Mouse (Mus musculus): Measurements from ENCODE around the gene Syn3. TPM values are rescaled to one million over a fixed set of nuclear protein-coding genes. Genes with fewer than 3 reads are reported as not detected.
A peak's percentile ranks its signal among the peaks of the same experiment; 100 is the strongest.
"Not testable (repeated sequence)": the region's sequence is repeated elsewhere in the genome, so short reads cannot be mapped to it uniquely, and the experiment has no call there.

Gene Syn3
- polyA plus RNA-seq, 1 experiment from 2014 or later: 0.99 TPM

DNA sequence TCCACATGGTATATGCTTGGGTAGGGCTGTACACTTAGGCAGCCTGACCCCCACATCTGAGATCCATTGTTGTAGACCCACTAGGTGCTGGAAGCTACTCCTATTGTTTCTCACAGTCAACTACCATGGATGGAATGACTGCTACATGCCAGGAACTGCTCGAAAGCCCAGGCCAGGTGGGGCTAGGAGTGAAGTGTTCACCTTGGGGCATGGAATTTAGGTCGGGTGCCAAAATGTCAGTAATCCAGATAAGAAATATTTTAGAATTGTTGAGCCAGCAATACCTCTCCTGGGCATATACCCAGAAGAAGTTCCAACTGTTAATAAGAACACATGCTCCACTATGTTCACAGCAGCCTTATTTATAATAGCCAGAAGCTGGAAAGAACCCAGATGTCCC is 119.9 kb downstream of the Syn3 start:
- not testable (repeated sequence) for H3K27ac ChIP-seq (ENCODE audit: low read depth, low read length); H3K27me3 ChIP-seq (ENCODE audit: control insufficient read depth, insufficient read depth, low read length); ATAC-seq (replicated peaks; ENCODE audit: insufficient number of reproducible peaks, low FRiP score, low TSS enrichment); H3K4me3 ChIP-seq (ENCODE audit: low read depth, low read length); H3K36me3 ChIP-seq (ENCODE audit: control insufficient read depth, insufficient read depth, low read length); H3K9me3 ChIP-seq (replicated peaks; ENCODE audit: control insufficient read depth, low read length); H3K4me2 ChIP-seq; H3K9ac ChIP-seq (ENCODE audit: low read depth, low read length)
- H3K4me1 ChIP-seq (ENCODE audit: control insufficient read depth, insufficient read depth, low read length): peaks cover 11% of the 10 kb centered on the region
- 67% methylated on average over 2 of the region's 2 CpGs for WGBS (ENCODE audit: insufficient replicate concordance)

DNA sequence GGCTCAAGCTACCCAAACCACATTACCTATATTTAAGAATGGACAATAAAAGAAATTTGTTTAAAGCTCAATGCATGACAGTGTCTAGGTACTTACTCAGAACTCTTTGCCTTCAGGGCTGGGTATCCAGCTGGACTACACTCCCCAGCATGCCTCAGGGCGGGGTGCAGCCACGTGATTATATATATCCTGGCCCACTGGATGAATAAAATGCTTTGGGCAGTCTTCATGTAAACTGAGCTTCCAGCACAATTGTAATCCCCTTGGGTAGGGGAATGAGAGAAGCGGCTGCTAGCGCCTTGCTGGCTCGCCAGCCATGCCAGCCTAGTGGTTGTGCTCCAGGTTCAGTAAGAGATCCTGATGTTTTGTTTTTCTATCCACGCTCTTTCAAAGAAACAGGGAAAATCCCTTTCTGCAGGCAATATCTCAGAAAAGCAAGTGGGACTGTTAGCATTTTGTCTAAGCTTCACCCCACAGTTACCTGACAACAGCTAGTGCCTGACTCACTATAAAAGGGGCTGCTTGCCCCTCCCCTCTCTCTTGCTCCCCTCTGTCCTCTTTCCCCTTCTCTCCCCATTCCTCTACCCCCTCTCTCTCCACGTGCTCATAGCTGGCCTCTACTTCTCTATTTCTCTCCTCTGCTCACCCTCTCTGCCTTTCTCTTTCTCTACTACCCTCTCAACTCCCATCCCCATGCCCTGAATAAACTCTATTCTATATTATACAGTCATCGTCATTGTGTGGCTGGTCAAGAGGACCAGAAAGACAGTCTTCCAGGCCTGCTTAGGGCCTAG is 122.1 kb downstream of the Syn3 start:
- H3K4me1 ChIP-seq (ENCODE audit: control insufficient read depth, insufficient read depth, low read length): peaks cover 10% of the 10 kb centered on the region
- no peaks in the 10 kb centered on the region for H3K27me3 ChIP-seq (ENCODE audit: control insufficient read depth, insufficient read depth, low read length)
- no peak overlapping the region for H3K4me3 ChIP-seq (ENCODE audit: low read depth, low read length)
- H3K27ac ChIP-seq (ENCODE audit: low read depth, low read length): no peak overlapping the region
- 0 out of 2 replicates have a peak, but pooled peaks have one; percentile 52 for ATAC-seq (replicated peaks; ENCODE audit: insufficient number of reproducible peaks, low FRiP score, low TSS enrichment)
- no peak overlapping the region for H3K4me2 ChIP-seq
- no peak overlapping the region for H3K9ac ChIP-seq (ENCODE audit: low read depth, low read length)
- 77% methylated on average over 8 of the region's 8 CpGs for WGBS (ENCODE audit: insufficient replicate concordance)
- no peaks in the 10 kb centered on the region for H3K9me3 ChIP-seq (replicated peaks; ENCODE audit: control insufficient read depth, low read length)
- no peaks in the 10 kb centered on the region for H3K36me3 ChIP-seq (ENCODE audit: control insufficient read depth, insufficient read depth, low read length)

DNA sequence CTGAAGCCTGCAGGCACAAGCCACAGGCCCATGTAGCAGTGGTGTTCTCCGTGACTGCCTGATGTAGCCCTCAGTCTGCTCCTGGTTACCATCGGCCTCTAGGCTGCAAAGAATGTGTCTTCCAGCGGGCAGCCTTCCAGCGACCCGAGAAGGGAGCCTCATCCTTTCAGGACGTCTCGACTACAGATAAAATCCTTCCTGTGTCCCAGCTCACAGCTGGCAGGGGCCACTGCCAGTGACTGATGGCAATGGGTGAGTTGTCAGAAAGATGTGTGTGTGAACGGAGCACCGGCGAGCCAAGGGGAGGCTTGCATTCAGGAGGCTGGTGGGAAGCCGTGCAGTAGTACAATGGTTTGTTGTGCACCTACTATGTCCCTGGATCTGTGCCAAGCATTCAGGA is 122.8 kb downstream of the Syn3 start:
- WGBS (ENCODE audit: insufficient replicate concordance): 50% methylated on average over 11 of the region's 11 CpGs
- no peak overlapping the region for H3K27ac ChIP-seq (ENCODE audit: low read depth, low read length)
- H3K4me2 ChIP-seq: no peak overlapping the region
- H3K4me1 ChIP-seq (ENCODE audit: control insufficient read depth, insufficient read depth, low read length): peaks cover 7% of the 10 kb centered on the region
- H3K9me3 ChIP-seq (replicated peaks; ENCODE audit: control insufficient read depth, low read length): no peaks in the 10 kb centered on the region
- H3K9ac ChIP-seq (ENCODE audit: low read depth, low read length): no peak overlapping the region
- no peak for ATAC-seq (replicated peaks; ENCODE audit: insufficient number of reproducible peaks, low FRiP score, low TSS enrichment)
- H3K27me3 ChIP-seq (ENCODE audit: control insufficient read depth, insufficient read depth, low read length): no peaks in the 10 kb centered on the region
- no peaks in the 10 kb centered on the region for H3K36me3 ChIP-seq (ENCODE audit: control insufficient read depth, insufficient read depth, low read length)
- H3K4me3 ChIP-seq (ENCODE audit: low read depth, low read length): no peak overlapping the region

DNA sequence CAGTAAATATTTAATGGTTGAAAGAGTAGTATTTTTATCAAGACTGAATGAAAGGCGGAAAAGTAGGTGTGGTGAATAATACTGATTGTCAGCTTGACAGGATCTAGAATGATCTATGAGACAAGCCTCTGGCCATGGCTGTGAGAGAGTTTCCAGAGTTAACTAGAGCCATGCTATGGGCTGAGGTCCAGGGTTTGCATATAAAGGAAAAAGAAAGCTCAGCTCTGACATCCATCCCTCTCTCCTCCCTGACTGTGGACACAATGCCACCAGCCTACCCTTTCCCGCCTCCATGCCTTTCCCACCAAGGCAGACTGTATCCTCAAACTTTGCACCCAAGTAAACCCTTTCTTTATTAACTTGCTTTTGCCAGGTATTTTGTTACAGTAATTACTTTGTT is 124.6 kb downstream of the Syn3 start:
- H3K27ac ChIP-seq (ENCODE audit: low read depth, low read length): no peak overlapping the region
- no peak overlapping the region for H3K9ac ChIP-seq (ENCODE audit: low read depth, low read length)
- no peak overlapping the region for H3K4me3 ChIP-seq (ENCODE audit: low read depth, low read length)
- no peak overlapping the region for H3K4me2 ChIP-seq
- ATAC-seq (replicated peaks; ENCODE audit: insufficient number of reproducible peaks, low FRiP score, low TSS enrichment): no peak
- H3K36me3 ChIP-seq (ENCODE audit: control insufficient read depth, insufficient read depth, low read length): no peaks in the 10 kb centered on the region
- H3K4me1 ChIP-seq (ENCODE audit: control insufficient read depth, insufficient read depth, low read length): peaks cover 11% of the 10 kb centered on the region; the same call in 1 of the 2 replicates
- no peaks in the 10 kb centered on the region for H3K9me3 ChIP-seq (replicated peaks; ENCODE audit: control insufficient read depth, low read length)
- 85% methylated on average over 2 of the region's 2 CpGs for WGBS (ENCODE audit: insufficient replicate concordance)
- H3K27me3 ChIP-seq (ENCODE audit: control insufficient read depth, insufficient read depth, low read length): no peaks in the 10 kb centered on the region

DNA sequence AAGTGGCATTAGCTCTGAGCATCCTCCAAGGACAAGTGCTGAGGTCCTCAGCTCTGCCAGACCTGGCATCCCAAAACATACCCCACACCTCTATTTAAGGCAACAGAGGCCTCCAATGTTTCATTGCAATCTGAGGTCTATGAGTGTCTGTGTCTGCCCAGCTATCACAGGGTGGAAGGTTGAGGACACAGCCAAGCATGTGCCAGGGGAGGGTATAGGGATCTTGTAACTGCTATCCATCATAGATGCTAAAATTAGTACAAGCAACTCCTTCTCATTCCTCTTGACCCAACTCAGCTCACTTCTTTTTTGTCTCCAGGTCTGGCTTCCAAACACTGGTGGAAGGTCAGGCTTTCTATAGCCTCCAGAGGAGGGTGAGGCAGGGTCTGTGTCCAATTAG is 127.1 kb downstream of the Syn3 start:
- Histone ChIP-seq H3K9ac (ENCODE audit: low read depth, low read length) (no peak overlapping the region), H3K27ac (ENCODE audit: low read depth, low read length) (no peak overlapping the region; the same call in 1 of the 2 replicates), H3K4me2 (no peak overlapping the region), H3K4me1 (ENCODE audit: control insufficient read depth, insufficient read depth, low read length) (peaks cover 11% of the 10 kb centered on the region; the same call in 1 of the 2 replicates), H3K36me3 (ENCODE audit: control insufficient read depth, insufficient read depth, low read length) (no peaks in the 10 kb centered on the region), H3K27me3 (ENCODE audit: control insufficient read depth, insufficient read depth, low read length) (no peaks in the 10 kb centered on the region), H3K4me3 (ENCODE audit: low read depth, low read length) (no peak overlapping the region), H3K9me3 (replicated peaks; ENCODE audit: control insufficient read depth, low read length) (no peaks in the 10 kb centered on the region)
- no peak; the same call in 1 of the 2 replicates for ATAC-seq (replicated peaks; ENCODE audit: insufficient number of reproducible peaks, low FRiP score, low TSS enrichment)

DNA sequence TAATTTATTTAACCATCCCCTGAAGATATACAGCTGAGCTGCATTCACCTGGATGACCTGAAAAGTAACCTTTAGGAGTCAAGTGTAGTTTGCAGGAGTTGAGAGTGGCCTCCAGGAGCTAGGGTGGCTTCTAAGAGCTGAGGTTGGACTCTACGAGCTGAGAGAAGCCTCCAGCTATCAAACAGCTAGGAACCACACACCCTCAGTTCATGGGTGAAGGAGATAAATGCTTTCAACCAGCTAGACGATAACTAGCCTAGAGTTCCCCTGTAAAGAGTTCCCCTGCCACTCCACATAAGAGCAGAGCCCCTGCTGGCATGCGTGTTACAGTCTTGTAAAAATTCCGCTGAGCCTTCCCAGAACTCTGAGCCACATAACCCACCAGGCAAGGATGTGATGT is 129.3 kb downstream of the Syn3 start:
- no peak overlapping the region for H3K9ac ChIP-seq (ENCODE audit: low read depth, low read length)
- no peak for ATAC-seq (replicated peaks; ENCODE audit: insufficient number of reproducible peaks, low FRiP score, low TSS enrichment)
- no peaks in the 10 kb centered on the region for H3K9me3 ChIP-seq (replicated peaks; ENCODE audit: control insufficient read depth, low read length)
- H3K4me3 ChIP-seq (ENCODE audit: low read depth, low read length): no peak overlapping the region
- H3K27ac ChIP-seq (ENCODE audit: low read depth, low read length): no peak overlapping the region
- 42% methylated on average over 4 of the region's 4 CpGs for WGBS (ENCODE audit: insufficient replicate concordance)
- no peaks in the 10 kb centered on the region for H3K36me3 ChIP-seq (ENCODE audit: control insufficient read depth, insufficient read depth, low read length)
- H3K4me2 ChIP-seq: 0 out of 2 replicates have a peak overlapping the region, but pooled peaks have one; percentile 9
- peaks cover 25% of the 10 kb centered on the region for H3K4me1 ChIP-seq (ENCODE audit: control insufficient read depth, insufficient read depth, low read length)
- H3K27me3 ChIP-seq (ENCODE audit: control insufficient read depth, insufficient read depth, low read length): no peaks in the 10 kb centered on the region

DNA sequence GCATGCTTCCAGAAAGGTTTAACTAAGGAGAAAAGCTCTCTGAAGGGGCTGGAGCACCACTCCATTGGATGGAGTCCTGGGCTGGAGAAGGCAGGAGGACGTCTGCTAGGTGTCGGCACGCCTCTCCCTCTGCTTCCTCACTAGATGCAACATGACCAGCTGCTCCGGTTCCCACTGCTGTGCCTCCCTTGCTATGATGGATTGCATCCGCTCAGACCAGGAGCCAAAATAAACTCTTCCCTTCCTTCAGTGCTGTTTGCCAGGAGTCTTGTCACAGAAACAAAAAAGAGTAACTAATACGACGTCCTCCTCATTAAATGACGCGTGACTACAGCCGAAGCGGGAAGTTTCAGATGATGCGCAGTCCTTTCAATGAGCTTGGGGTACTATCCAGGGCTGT is 129.9 kb downstream of the Syn3 start:
- H3K27me3 ChIP-seq (ENCODE audit: control insufficient read depth, insufficient read depth, low read length): no peaks in the 10 kb centered on the region
- H3K4me3 ChIP-seq (ENCODE audit: low read depth, low read length): no peak overlapping the region
- H3K27ac ChIP-seq (ENCODE audit: low read depth, low read length): no peak overlapping the region
- WGBS (ENCODE audit: insufficient replicate concordance): 69% methylated on average over 12 of the region's 12 CpGs
- no peak overlapping the region for H3K9ac ChIP-seq (ENCODE audit: low read depth, low read length)
- H3K4me2 ChIP-seq: no peak overlapping the region
- no peaks in the 10 kb centered on the region for H3K36me3 ChIP-seq (ENCODE audit: control insufficient read depth, insufficient read depth, low read length)
- no peaks in the 10 kb centered on the region for H3K9me3 ChIP-seq (replicated peaks; ENCODE audit: control insufficient read depth, low read length)
- no peak for ATAC-seq (replicated peaks; ENCODE audit: insufficient number of reproducible peaks, low FRiP score, low TSS enrichment)
- peaks cover 28% of the 10 kb centered on the region for H3K4me1 ChIP-seq (ENCODE audit: control insufficient read depth, insufficient read depth, low read length)

DNA sequence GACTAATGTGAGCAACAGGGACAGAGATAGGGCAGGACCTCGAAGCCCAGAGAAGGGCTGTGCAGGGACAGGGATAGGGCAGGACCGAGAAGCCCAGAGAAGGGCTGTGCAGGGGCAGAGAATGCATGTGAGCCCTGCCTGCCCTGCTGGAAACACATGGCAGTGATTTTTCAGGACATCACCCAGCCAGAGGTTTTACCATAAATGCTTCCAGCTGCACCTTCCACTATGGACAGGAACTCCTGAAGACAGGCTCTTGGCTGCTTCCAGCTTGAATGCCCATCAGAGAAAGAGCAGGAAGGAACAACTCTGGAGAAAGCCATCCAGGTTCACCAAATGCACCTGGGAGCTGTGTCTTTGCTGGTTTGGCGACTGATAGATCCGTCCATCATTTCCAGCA is 131.3 kb downstream of the Syn3 start:
- H3K27me3 ChIP-seq (ENCODE audit: control insufficient read depth, insufficient read depth, low read length): no peaks in the 10 kb centered on the region
- H3K4me1 ChIP-seq (ENCODE audit: control insufficient read depth, insufficient read depth, low read length): peaks cover 29% of the 10 kb centered on the region
- H3K4me3 ChIP-seq (ENCODE audit: low read depth, low read length): no peak overlapping the region
- ATAC-seq (replicated peaks; ENCODE audit: insufficient number of reproducible peaks, low FRiP score, low TSS enrichment): no peak
- H3K36me3 ChIP-seq (ENCODE audit: control insufficient read depth, insufficient read depth, low read length): no peaks in the 10 kb centered on the region
- WGBS (ENCODE audit: insufficient replicate concordance): 66% methylated on average over 4 of the region's 4 CpGs
- no peak overlapping the region for H3K4me2 ChIP-seq
- no peaks in the 10 kb centered on the region for H3K9me3 ChIP-seq (replicated peaks; ENCODE audit: control insufficient read depth, low read length)
- no peak overlapping the region for H3K9ac ChIP-seq (ENCODE audit: low read depth, low read length)
- no peak overlapping the region for H3K27ac ChIP-seq (ENCODE audit: low read depth, low read length)

DNA sequence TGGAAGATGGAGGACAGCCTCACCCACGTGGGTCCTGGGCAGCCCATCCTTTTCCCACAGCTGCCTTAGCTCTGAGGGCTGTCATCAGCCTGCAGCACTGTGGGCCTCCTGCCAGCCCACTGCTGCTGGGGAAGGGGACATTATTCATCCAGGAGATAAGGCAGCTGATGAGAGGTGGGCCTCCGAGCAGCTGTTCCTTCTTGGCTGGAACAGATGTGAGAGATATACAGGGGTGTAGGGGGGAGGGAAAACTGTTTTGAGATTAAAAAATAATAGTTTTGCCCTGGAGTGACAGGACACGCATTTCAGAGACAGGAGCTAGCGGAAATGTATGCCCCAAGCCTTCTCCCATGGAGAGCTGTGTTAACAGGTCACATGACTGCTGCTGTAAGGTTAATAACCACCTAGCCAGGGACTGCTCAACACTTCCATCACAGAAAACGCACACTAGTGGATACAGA is 133.0 kb downstream of the Syn3 start:
- Histone ChIP-seq H3K9ac (ENCODE audit: low read depth, low read length) (no peak overlapping the region), H3K4me3 (ENCODE audit: low read depth, low read length) (no peak overlapping the region), H3K27ac (ENCODE audit: low read depth, low read length) (no peak overlapping the region), H3K4me1 (ENCODE audit: control insufficient read depth, insufficient read depth, low read length) (peaks cover 26% of the 10 kb centered on the region), H3K36me3 (ENCODE audit: control insufficient read depth, insufficient read depth, low read length) (no peaks in the 10 kb centered on the region), H3K9me3 (replicated peaks; ENCODE audit: control insufficient read depth, low read length) (no peaks in the 10 kb centered on the region), H3K4me2 (no peak overlapping the region), H3K27me3 (ENCODE audit: control insufficient read depth, insufficient read depth, low read length) (no peaks in the 10 kb centered on the region)
- peak; percentile 87 for ATAC-seq (replicated peaks; ENCODE audit: insufficient number of reproducible peaks, low FRiP score, low TSS enrichment)
- 15% methylated on average over 5 of the region's 5 CpGs for WGBS (ENCODE audit: insufficient replicate concordance)

Measured in heart, embryonic 11.5 days (tissue).